Mouse (Mus musculus): ENCODE measurements around the gene Trappc3l. TPM values are rescaled to one million over a fixed set of nuclear protein-coding genes. Genes with fewer than 3 reads are reported as not detected.

Trappc3l gene
- polyA plus RNA-seq, 1 experiment, result not detected

- H3K27ac ChIP-seq (ENCODE audit: control insufficient read depth, insufficient read depth, low read length), result peak within 1 kb of the TSS; percentile 78
- under 1% methylated on average over 82 of the region's 82 CpGs for WGBS
- peak within 1 kb of the TSS; percentile 69 for H3K4me3 ChIP-seq (ENCODE audit: control insufficient read depth, insufficient read depth, low read length)
- peak; percentile 25; the same call in 1 of the 2 replicates for TF ChIP-seq POLR2A (IDR thresholded peaks at IDR 0.05; ENCODE audit: control insufficient read depth, extremely low read depth, insufficient read depth, low read length, poor library complexity)
- TF ChIP-seq CTCF (IDR thresholded peaks at IDR 0.05; ENCODE audit: borderline replicate concordance, control insufficient read depth, extremely low read depth, insufficient read depth, low read length, poor library complexity), result no peak; the same call in 1 of the 2 replicates
- H3K36me3 ChIP-seq (ENCODE audit: control insufficient read depth, insufficient read depth, low read length), result no peaks in the 10 kb centered on the region
- H3K27me3 ChIP-seq (ENCODE audit: control insufficient read depth, insufficient read depth, low read length), result no peaks in the 10 kb centered on the region
- H3K4me1 ChIP-seq (replicated peaks; ENCODE audit: control insufficient read depth, insufficient read depth, low read length), result peaks cover 4% of the 10 kb centered on the region; the same call in 1 of the 2 replicates
- peak; percentile 97 for DNase-seq
Measured at GRCm38 (mm10) chr10:34019302-34020075, 17.9 kb upstream of the Trappc3l start, which contains the start of gene Rwdd1. Gene Rwdd1, minus strand, starts transcription at chr10:34019624.

GRCm38 (mm10) chr10:34030322-34030721, 7.1 kb upstream of the Trappc3l start:
- Histone ChIP-seq H3K4me1 (replicated peaks; ENCODE audit: control insufficient read depth, insufficient read depth, low read length) (peaks cover 3% of the 10 kb centered on the region; the same call in 1 of the 2 replicates), H3K27me3 (ENCODE audit: control insufficient read depth, insufficient read depth, low read length) (no peaks in the 10 kb centered on the region), H3K36me3 (ENCODE audit: control insufficient read depth, insufficient read depth, low read length) (no peaks in the 10 kb centered on the region), H3K4me3 (ENCODE audit: control insufficient read depth, insufficient read depth, low read length) (no peak overlapping the region), H3K27ac (ENCODE audit: control insufficient read depth, insufficient read depth, low read length) (no peak overlapping the region)
- no peak for TF ChIP-seq POLR2A (IDR thresholded peaks at IDR 0.05; ENCODE audit: control insufficient read depth, extremely low read depth, insufficient read depth, low read length, poor library complexity)
- TF ChIP-seq CTCF (IDR thresholded peaks at IDR 0.05; ENCODE audit: borderline replicate concordance, control insufficient read depth, extremely low read depth, insufficient read depth, low read length, poor library complexity), result no peak
- no peak for DNase-seq
- 35% methylated on average over 5 of the region's 5 CpGs for WGBS

DNA sequence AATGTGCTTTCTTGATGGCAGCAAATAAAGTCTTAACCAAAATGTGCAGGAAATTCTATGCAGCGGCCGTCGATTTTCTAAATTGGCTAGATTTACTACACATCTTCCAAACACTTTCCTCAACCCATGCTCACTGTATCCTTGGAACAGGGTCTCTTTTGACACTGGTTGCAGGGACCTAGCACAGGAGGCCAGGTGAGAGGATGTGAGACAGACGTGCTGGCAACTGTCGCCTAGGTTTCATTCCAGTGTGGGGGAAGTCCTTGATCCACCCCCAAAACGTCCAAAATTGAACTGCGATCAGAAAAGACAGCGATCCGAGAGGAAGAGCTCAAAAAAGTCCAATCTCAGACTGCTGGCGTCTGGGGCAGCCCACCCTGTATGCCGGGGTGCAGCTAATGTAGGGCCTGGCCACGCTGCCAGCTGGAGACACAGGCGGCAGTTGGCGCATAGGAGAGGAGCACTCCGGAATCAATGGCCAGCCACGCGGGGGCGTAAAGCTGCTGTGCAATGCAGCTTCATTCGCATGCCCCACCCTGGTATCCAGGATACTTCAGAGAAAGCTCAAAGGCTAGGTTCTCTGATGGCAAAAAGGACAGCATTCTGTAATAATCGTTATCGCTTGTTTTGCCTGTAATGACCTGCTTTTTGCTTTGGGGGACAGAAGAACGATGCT, 3.6 kb upstream of the Trappc3l start:
- 21% methylated on average over 22 of the region's 22 CpGs for WGBS
- Histone ChIP-seq H3K4me1 (replicated peaks; ENCODE audit: control insufficient read depth, insufficient read depth, low read length) (peaks cover 3% of the 10 kb centered on the region; the same call in 1 of the 2 replicates), H3K36me3 (ENCODE audit: control insufficient read depth, insufficient read depth, low read length) (no peaks in the 10 kb centered on the region), H3K27ac (ENCODE audit: control insufficient read depth, insufficient read depth, low read length) (no peak overlapping the region), H3K4me3 (ENCODE audit: control insufficient read depth, insufficient read depth, low read length) (peak overlapping the region; percentile 2; the same call in 1 of the 2 replicates), H3K27me3 (ENCODE audit: control insufficient read depth, insufficient read depth, low read length) (no peaks in the 10 kb centered on the region)
- DNase-seq, result peak; percentile 72
- no peak for TF ChIP-seq POLR2A (IDR thresholded peaks at IDR 0.05; ENCODE audit: control insufficient read depth, extremely low read depth, insufficient read depth, low read length, poor library complexity)
- peak; percentile 64; the same call in 1 of the 2 replicates for TF ChIP-seq CTCF (IDR thresholded peaks at IDR 0.05; ENCODE audit: borderline replicate concordance, control insufficient read depth, extremely low read depth, insufficient read depth, low read length, poor library complexity)

- Histone ChIP-seq H3K36me3 (ENCODE audit: control insufficient read depth, insufficient read depth, low read length) (no peaks in the 10 kb centered on the region), H3K27ac (ENCODE audit: control insufficient read depth, insufficient read depth, low read length) (no peak overlapping the region), H3K4me1 (replicated peaks; ENCODE audit: control insufficient read depth, insufficient read depth, low read length) (peaks cover 3% of the 10 kb centered on the region; the same call in 1 of the 2 replicates), H3K4me3 (ENCODE audit: control insufficient read depth, insufficient read depth, low read length) (no peak overlapping the region), H3K27me3 (ENCODE audit: control insufficient read depth, insufficient read depth, low read length) (no peaks in the 10 kb centered on the region)
- no peak for DNase-seq
- 20% methylated on average over 5 of the region's 5 CpGs for WGBS
- TF ChIP-seq POLR2A (IDR thresholded peaks at IDR 0.05; ENCODE audit: control insufficient read depth, extremely low read depth, insufficient read depth, low read length, poor library complexity) (no peak), CTCF (IDR thresholded peaks at IDR 0.05; ENCODE audit: borderline replicate concordance, control insufficient read depth, extremely low read depth, insufficient read depth, low read length, poor library complexity) (no peak)
Measured at GRCm38 (mm10) chr10:34036587-34036986, 810 bp upstream of the Trappc3l start.

DNA sequence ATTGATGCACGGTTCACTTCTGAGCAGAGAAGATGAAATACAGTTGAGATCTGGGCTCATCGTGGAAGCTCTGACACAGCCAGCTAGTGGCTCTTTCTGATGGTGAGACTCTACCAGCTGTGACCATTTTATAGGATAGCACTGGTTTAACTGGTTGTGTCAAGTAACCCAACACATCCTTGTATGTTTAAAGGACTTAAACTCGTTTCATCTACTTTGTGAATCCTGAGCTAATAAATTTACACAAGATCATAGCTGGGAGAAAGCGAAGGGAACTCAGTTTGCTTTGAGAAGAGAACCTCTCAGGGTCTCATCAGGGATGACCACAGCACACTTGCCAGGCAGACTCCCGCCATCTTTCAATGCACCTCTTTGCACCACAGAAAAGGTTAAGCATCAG, 6.8 kb downstream of the Trappc3l start, which contains the start of gene Calhm4:
Gene Calhm4, minus strand, starts transcription at position 101 of the 400 bp plus-strand sequence.
- 94% methylated on average over 5 of the region's 5 CpGs for WGBS
- Histone ChIP-seq H3K4me1 (replicated peaks; ENCODE audit: control insufficient read depth, insufficient read depth, low read length) (no peaks in the 10 kb centered on the region), H3K27me3 (ENCODE audit: control insufficient read depth, insufficient read depth, low read length) (no peaks in the 10 kb centered on the region), H3K27ac (ENCODE audit: control insufficient read depth, insufficient read depth, low read length) (no peak within 1 kb of the TSS), H3K36me3 (ENCODE audit: control insufficient read depth, insufficient read depth, low read length) (no peaks in the 10 kb centered on the region), H3K4me3 (ENCODE audit: control insufficient read depth, insufficient read depth, low read length) (no peak within 1 kb of the TSS)
- TF ChIP-seq POLR2A (IDR thresholded peaks at IDR 0.05; ENCODE audit: control insufficient read depth, extremely low read depth, insufficient read depth, low read length, poor library complexity) (no peak), CTCF (IDR thresholded peaks at IDR 0.05; ENCODE audit: borderline replicate concordance, control insufficient read depth, extremely low read depth, insufficient read depth, low read length, poor library complexity) (no peak)
- DNase-seq, result no peak

- WGBS, result 39% methylated on average over 2 of the region's 2 CpGs
- DNase-seq, result no peak
- H3K27me3 ChIP-seq (ENCODE audit: control insufficient read depth, insufficient read depth, low read length), result no peaks in the 10 kb centered on the region
- no peaks in the 10 kb centered on the region for H3K36me3 ChIP-seq (ENCODE audit: control insufficient read depth, insufficient read depth, low read length)
- H3K4me3 ChIP-seq (ENCODE audit: control insufficient read depth, insufficient read depth, low read length), result no peak overlapping the region
- no peaks in the 10 kb centered on the region for H3K4me1 ChIP-seq (replicated peaks; ENCODE audit: control insufficient read depth, insufficient read depth, low read length)
- H3K27ac ChIP-seq (ENCODE audit: control insufficient read depth, insufficient read depth, low read length), result no peak overlapping the region
- TF ChIP-seq POLR2A (IDR thresholded peaks at IDR 0.05; ENCODE audit: control insufficient read depth, extremely low read depth, insufficient read depth, low read length, poor library complexity), result no peak
- TF ChIP-seq CTCF (IDR thresholded peaks at IDR 0.05; ENCODE audit: borderline replicate concordance, control insufficient read depth, extremely low read depth, insufficient read depth, low read length, poor library complexity), result no peak
Measured at GRCm38 (mm10) chr10:34053987-34054386, 16.6 kb downstream of the Trappc3l start.
